Mouse (Mus musculus) embryo, embryonic 10.5 days (tissue): ENCODE data around the gene Meltf.

Source experiments
- DNase-seq: peaks from one replicate; pipeline ENCODE4 v3.0.0-alpha.2; 2015; ENCODE audit warnings: low spot score

Gene Meltf

DNA sequence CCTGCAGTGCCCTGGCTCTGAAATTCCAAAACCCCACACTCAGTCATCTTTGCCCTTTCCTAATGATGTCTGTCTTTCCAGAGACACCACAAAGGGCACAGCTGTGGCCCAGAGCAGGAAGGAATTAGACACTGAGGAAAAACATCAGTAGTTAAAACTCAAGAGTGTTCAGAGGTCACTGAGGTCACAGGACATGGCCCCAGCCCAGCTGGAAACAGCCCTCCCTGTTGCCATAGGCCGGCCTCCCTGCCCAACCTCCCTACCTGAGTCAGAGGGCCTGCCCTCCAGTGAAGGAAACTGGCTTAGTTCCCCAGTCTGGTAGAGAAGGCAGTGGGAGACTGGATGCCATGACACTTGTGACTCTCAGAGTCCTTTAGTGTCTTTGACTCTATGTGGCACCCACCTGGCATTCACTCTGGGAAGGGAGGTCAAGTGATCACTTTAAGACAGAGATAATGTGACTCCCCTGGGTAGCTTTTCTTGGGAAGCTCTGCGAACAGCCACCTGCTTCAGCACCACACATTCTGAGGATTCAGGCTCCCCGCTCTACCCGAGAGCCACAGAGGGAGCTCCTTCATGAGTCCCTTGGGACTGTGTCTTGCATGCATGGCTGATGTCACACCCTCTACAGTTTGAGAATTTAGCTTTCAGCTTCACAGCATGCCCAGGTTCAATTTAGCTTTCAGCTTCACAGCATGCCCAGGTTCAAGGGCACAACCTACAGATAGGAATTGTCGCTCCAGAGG lies 15.0 kb downstream of the Meltf start:
- peak; percentile 50 for DNase-seq

DNA sequence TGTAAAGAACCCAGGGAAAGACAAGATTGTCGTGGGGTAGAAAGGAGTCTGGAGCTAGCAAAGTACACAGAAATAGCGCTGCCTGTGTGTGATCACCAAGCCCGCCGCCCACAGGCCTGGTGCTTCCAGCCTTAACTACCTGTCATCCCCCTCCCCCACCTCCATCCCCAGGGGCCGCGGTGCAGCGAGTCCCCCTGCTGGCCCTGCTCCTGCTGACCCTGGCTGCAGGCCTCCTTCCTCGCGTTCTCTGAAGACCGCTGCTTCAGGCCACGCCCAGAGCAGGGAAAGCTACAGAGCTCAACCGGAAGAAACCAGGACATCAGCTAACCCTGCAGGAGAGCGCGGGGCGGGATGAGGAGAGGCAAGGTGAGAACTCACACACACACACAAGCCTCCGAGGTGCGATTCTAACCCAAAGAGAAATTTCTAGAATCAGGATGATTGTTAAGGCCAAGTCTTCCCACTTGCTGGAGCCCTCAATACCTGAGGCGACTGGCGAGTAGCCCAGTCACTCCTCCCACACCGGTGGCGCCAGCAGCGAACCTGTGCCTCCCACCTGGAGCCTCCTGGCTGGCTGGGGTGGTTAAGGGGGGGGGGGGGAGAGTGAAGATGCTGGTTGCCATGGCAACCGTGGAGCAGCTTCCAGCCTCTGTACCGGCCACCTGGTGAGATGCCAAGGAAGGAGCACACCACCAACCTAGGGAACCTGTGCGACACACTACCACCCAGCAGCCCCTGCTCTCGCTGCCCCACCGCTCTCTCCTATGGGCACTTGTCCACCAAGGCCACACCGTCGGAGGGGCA lies 18.6 kb downstream of the Meltf start:
- DNase-seq, result peak; percentile 80

DNA sequence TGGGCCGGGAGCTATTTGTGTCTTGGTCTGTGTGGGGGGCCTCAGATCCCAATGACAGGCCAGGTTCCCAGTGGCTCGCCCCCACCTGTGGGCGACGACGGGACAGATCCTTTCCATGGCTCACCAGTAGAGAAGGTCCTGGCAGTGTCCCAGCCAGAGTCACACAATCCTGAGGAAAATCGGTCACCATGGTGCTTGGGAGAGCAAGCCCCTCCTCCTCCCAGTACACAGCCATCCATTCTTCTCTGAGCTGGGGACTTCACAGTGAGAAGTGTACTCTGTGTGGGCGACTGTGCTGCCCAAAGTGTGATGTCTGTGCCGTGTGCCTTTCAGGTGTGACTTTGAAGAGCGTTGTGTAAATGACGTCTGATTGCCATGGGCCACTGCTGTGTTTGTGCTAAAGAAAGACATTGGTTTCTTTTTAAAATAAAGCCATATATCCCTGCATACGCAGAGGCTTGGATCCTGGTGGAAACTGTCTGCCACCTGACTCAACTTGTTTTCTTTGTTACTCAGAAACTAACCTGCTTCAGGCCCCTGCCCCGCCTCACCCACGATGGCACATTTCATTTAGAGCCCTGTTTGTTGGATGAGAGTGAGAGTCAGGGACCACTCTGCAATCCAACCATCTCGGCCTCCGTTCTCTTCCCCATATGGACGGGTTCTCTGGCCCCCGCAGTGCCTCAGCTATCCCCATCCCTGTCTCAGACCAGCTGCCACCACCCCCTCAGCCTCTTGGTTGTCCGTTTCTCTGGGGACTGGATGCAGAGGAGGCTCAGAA lies 20.1 kb downstream of the Meltf start:
- no peak for DNase-seq

DNA sequence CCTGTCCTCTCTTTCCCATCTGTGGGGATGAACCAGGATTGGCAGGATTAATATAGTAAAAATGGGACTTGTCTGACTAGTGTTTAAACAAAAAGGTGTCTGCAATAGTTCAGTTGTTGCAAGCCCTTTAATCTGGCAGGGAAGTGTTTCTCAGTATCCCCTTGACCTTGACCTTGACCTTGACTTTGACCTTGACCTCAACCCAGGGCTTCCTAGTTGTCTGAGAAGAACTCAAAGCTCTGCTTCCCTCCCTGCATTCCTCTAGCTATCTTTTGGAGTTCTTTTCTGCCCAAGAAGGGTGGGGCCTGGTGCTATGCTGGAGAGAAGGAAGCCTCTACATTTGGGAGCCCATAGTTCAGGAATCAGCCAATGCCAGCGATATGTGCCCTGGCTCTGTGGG lies 23.3 kb downstream of the Meltf start:
- no peak for DNase-seq

DNA sequence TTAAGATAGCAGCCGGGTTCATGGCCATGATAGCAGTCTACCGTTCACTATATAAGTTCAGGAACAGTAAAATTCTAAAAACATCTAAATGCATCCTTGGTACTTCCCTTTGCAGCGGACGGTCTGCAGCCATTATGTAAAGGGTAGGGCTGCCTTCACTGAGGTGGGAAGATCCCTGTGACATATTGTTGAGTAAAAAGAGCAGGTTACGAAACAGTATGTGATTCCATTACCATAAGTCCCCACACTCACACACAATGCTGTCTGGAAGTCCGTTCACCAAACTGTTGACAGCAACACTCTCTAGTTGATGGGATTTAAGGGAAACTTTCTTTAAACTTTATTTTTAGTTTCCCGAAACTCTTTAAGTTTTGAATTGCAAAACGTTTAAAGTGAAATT lies 24.6 kb downstream of the Meltf start:
- DNase-seq, result no peak

DNA sequence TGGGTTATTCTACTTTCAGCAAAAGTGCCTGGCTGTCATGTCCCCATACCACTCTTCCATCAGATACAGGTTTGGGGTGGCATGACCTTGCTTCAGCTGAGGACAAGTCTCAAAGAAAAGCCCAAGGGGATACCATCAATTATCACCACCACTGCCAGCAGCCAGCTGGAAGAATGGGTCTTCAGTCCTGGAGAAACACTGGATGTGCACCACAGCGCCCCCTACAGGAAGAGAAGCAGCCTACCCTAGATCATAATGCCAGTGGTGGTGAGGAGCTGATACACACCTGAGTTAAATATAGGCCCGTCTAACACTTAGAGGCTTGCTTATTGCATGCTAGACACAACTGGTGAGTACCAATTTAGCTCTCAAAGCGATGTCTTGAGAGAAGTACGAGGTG lies 26.7 kb downstream of the Meltf start:
- DNase-seq, result no peak

DNA sequence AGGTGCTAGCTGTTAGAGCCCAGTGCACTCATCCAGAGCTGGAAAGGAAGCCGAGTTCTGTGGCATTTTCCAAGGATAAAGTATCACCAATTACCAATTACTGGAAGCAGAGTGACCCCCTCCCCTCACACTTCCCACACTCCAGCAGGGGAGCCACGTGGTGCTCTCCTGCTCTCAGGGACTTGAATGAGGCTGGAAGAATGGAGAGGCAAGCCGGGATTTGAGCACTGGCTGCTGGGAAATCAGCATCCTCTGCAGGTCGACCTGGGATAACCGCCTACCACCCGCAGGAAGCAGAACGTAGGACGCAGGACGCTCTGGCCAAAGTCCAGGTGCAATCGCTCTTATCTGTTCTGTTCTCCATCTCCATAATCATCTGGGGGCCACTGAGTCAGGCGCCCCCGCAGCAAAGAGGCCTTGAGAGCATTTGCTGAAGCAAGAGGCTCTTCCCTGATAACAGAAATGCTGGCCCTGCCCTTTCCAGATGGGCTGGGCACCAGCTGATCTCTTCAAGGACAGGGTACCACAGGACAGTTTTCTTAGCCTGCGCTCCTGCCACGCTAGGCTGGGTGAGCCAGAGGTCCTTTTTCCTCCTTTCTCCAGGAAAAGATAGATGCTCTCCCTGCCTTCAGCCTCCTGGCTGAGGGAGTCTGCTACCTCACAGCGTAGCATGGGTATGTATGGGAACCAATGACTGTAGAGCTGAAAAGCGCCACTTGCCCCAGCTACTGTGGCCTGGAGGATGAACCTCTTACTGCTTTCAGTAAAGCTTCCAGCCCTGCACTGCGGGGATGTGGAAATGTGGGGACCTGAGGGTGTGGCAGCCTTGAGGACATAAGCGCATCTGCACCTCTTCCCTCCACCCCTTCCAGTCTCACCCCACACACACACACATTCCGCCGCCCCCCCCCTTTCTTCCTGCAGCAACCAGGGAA lies 27.5 kb downstream of the Meltf start:
- DNase-seq, result peak; percentile 20

DNA sequence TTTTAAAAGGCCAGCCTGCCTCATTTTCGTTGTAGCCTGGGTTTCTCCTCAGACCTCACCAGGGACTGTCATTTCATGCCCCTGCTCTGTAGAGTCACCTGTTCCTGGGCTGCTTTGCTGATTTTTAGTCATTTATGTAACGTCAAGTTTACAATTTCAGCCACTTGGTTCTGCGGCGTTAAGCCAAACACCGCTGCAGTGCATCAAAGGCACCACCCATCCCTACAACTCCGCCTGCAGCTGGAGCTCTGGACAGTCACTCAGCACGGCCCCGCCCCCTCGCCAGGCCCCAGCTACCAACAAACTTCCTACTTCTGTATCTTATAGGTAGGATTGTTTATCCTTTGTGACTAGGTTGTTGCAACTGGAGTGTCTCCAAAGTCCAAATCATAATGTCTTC lies 28.3 kb downstream of the Meltf start:
- peak; percentile 62 for DNase-seq

DNA sequence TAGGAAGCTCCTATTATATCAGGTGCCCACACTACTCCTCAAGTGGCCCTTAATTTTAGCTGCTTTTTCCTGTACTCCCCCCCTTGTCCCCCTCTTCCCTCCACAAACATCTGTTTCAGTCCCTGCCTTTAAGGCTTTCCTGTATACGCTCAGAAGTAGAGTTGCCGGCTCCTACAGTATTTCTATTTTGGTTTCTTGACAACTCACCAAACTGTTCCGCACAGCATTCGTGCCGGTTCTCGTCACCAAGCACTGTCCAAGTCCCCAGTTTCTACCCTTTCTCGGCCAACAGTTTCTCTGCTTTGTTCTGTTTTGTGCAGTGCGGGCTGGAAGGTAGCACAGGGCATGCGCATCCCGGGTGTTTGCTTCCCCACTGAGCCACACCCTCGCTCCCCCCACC lies 30.3 kb downstream of the Meltf start:
- no peak for DNase-seq

DNA sequence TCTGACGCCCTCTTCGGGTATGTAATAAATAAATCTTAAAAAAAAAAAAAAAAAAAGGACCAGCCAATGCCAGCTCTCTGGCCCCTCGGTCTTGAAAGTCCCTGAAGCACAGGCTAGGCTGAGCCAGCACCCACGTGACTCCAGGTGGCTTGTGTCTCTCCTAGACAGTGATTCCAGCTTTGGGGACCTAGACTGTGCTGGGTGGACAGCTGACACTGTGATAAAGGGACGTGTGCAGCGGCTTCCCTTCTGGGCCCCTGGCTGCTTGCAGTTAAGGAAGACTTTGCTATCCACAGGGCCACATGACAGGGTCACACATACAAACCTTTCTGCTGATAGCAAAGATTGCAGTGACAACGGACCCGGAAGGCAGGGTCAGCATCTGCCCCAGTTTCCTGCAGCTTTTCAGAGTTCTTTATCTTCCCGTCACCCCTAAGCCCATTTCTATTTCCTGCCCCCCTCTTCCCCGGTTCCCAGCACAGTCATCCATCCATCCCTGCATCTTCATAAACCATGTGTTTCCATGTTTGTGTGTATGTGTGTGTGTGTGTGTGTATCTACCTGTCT lies 31.8 kb downstream of the Meltf start:
- DNase-seq, result no peak

DNA sequence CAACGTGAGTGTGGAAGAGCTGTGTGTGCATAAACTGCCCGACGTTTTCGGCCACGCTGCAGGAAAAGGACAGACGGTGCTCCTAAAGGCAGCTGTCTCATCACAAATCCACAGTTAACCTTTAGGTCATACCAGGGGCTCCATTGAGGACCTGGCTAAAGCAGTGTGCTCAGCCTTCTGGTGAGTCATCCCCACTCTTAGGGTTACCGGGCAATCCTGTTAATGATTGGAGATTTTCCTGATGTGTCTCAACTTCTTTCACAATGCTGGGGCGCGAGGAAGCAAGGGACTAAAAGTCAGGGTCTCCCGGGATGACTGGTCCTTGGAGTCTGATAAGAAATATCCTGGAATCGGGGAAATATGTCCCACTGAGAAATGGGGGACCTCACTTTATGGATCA lies 39.2 kb downstream of the Meltf start:
- DNase-seq, result no peak

DNA sequence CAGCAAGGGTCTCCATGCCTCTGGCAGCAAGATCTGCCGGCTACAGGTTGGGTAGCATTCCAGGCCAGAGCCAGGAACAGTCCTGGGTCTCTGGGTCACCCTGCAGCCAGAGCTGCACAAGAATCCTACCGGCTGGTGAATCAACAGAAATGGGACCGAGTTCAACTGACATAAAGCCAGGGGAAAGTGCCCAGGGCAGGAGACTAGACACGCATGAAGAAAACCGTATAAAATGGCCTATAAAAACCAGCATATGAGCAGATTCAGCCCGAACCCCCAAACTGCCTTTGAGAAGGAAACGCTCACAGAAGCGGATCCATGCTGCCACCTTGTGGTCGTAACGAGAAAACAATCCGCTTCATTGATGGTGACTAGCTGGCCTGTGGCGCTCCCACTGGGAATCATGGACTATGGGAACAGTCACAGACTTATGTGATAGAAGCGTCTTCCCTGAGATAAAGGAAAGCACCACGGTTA lies 39.7 kb downstream of the Meltf start:
- peak; percentile 95 for DNase-seq

DNA sequence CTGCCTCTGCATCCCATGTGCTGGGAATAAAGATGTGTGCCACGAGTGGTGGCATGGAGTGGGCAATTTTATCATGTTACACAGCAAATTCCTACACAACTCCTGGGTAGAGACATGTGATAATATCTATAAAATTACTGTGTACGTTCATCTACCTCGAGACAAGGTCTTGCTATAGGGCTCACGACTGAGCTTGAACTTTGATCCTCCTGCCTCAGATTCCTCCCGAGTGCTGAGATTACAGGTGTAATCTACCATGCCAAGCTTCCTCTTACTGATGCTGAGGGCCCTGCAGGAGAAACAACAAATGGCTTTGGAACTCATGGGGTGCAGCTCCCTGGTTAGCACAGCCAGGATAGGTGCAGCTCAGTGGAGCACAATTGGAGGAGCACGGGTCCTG lies 45.8 kb downstream of the Meltf start:
- no peak for DNase-seq

DNA sequence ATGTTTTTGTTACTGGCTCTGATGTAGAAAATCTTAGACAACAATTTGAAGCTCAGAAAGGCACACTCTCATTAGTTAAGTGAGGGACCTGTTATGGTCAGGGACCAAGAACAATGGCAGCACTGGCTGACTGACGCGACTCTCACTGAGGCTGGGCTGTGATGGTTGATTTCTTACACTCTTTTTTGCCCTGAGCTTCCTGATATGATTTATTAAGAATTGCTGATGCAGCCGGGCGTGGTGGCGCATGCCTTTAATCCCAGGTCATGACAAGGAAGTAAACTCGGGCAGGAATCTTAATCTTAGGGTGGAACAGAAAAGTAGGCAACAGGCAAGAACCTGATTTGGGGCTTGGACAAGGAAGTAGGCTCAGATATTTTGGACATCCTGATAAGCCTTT lies 47.5 kb downstream of the Meltf start:
- DNase-seq, result no peak

DNA sequence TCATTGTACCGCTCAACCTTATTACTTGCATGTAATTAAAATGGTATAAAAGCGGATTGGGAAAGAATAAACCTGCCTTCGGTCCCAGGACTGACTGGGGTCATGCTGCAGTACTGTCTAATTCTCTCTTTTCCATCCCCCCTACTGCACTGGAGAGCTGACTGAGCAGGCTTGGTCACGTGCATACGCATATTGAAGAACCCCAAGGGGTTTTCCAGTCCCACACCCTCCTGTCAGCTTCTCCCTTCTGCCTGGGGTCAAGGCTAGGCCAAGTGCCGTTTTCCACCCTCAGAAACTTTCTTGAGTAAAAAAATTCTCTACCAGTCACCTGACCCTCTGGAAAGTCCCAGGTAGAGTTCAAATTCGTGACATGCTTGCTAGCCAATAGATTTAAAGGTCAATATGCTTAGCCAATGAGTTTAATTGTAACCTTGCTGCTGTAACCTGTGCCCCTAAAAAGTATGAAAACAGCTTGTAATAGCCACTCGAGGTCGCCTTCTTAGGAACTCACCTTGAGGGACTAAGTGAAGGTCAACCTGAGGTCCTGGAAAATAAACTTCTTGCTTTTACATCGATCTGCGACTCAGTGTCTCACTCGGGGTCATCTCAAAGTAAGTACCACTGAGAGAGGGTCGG lies 48.1 kb downstream of the Meltf start:
- no peak for DNase-seq

DNA sequence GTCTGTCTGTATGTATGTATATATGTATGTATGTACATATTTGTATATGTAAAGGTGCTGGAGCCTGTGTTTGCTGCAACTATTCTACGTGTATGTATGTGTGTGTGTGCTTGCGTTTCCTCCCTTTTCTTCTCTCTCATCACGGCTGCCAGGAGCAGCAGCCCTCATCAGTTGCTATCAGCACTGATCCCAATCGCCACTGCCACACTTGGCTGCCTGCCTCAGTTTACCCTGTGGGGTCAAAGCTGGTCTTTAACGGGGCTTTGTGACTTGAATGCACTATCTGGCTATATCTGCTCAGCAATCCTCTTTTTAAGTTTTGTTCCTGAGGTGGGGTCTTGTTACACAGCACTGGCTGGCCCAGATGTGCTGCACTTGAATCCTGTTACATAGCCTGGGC lies 48.8 kb downstream of the Meltf start:
- no peak for DNase-seq

DNA sequence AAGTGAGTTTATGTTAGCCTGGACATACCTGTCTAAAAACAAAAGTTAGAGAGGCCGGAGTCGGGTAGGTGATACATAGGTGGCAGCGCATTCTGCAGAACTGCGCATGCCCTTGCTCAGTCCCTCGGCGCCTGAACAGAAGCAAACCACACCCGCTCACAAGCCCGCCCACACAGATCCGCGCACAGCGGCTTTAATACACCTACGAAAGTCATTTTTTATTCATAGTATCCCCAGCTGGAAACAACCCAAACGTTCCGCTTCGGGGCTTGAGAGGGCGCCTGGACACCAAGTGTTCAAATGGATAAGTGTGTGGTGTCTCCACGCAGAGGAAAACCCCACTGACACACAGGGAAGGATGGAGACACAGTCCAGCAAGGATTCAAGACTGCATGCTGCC lies 52.7 kb downstream of the Meltf start:
- no peak for DNase-seq

DNA sequence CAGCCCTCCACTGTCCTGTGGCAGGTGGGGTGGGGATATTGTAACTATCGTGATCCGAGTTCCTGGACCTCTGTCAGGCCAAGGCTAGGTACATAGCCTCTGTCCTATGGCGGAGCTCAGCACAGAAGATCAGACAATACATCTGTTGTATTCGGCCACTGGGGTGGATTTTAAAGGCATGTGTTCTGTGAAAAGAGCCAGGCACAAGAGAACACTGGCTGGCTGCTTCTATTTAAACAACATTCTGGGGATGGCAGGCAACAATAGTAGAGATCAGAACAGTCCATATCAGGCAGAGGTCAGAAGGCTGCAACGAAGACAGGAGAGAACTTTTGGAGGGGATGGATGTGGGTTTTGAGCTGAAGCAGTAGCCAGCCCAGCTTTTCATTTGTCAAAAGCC lies 53.6 kb downstream of the Meltf start:
- peak; percentile 39 for DNase-seq

DNA sequence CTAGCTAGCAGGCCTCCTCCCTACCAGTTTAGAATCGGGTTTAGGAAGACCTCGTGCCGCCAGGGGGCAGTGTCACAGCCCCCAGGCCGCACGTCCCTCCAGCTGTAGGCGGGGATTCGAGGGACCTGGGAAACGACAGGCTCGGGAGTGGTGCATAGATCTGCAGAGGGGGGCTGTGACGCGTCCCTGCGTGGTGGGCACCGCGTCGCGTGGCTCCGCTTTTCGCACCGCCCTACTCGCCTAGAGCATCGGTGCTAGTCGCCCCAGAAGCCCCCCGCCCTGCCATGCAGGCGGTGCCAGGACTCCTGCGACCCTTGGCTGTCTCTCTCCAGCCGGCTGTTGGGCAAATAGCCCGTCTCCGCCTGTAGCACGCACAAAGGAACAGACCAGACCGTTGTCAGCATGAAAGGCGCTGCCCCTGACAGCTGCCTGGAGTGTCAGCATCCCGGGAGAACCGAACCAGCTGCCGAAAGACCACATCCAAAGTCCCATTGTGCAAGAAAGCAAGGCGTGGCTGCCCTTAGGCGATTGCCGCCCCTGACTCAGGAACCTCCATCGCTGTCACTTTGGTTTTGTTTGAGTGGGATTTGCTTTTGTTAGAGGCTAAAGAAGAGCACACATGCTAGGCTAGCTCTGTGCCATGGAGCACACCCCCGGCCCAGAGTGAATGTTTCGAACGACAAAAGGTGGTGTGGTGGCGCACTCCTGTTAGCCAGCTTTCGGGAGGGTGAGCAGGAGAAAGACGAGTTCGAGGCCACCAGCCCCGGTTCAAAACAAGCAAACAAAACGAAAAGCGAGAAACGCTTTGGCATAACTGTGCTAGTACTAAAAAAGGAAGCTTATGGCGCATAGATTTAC lies 54.5 kb downstream of the Meltf start:
- DNase-seq, result peak; percentile 96
